Mouse (Mus musculus) forebrain, embryonic 13.5 days (tissue): ENCODE measurements around the gene Padi2. TPM values are rescaled to one million over a fixed set of nuclear protein-coding genes. Genes with fewer than 3 reads are reported as not detected.

ENCODE experiments used
- ATAC-seq: fragments of 200-750 bp; cut with Nextera tagmentation; 2 replicates; pipeline ENCODE4 v1.8.0; 2017
- H3K27ac ChIP-seq: fragments of 300-500 bp; sonication (generic); 2 replicates; pipeline ENCODE4 v1.5.1; 2015; ENCODE audit warnings: inconsistent platforms, mild to moderate bottlenecking, moderate library complexity
- H3K27me3 ChIP-seq: fragments of 300-500 bp; sonication (generic); 2 replicates; pipeline ENCODE4 v1.6.1; 2015; ENCODE audit warnings: mild to moderate bottlenecking, inconsistent platforms
- H3K36me3 ChIP-seq: fragments of 300-500 bp; sonication (generic); 2 replicates; pipeline ENCODE4 v1.6.1; 2015; ENCODE audit warnings: mild to moderate bottlenecking, inconsistent platforms; ENCODE audit not compliant: poor library complexity, severe bottlenecking
- H3K4me1 ChIP-seq: fragments of 300-500 bp; sonication (generic); 2 replicates; pipeline ENCODE4 v1.6.1; 2015; ENCODE audit warnings: inconsistent platforms
- H3K4me2 ChIP-seq: fragments of 300-500 bp; sonication (generic); 2 replicates; pipeline ENCODE4 v1.6.1; 2015; ENCODE audit warnings: inconsistent platforms, mild to moderate bottlenecking, moderate library complexity
- H3K4me3 ChIP-seq: fragments of 300-500 bp; sonication (generic); 2 replicates; pipeline ENCODE4 v1.5.1; 2015; ENCODE audit warnings: mild to moderate bottlenecking, inconsistent platforms
- H3K9ac ChIP-seq: fragments of 300-500 bp; sonication (generic); 2 replicates; pipeline ENCODE4 v1.6.1; 2015; ENCODE audit warnings: mild to moderate bottlenecking, inconsistent platforms
- H3K9me3 ChIP-seq: fragments of 300-500 bp; sonication (generic); replicated peaks from 2 replicates; pipeline ENCODE4 v1.6.1; 2016; ENCODE audit warnings: inconsistent platforms
- WGBS: fragments of 180-500 bp; shearing (Covaris S2); methylation state at CpG from one replicate; pipeline ENCODE4 v1.1.7; 2015; 5-methylcytosine and 5-hydroxymethylcytosine counted together
- polyA plus RNA-seq: library from polyadenylated mRNA; unstranded; fragments of >200 nt; fragmentation: Nextera tagmentation; extraction: Ambion mirVana; gene quantifications from 2 replicates; pipeline ENCODE4 v1.2.1, GENCODE M21; 2015

Gene Padi2
- polyA plus RNA-seq, 1 experiment from 2014 or later, result 0.12 TPM

- Histone ChIP-seq H3K36me3 (no peaks in the 10 kb centered on the region), H3K27ac (no peak overlapping the region), H3K4me1 (peaks cover 7% of the 10 kb centered on the region; the same call in 1 of the 2 replicates), H3K9ac (no peak overlapping the region), H3K9me3 (no peaks in the 10 kb centered on the region), H3K4me2 (no peak overlapping the region), H3K27me3 (no peaks in the 10 kb centered on the region), H3K4me3 (no peak overlapping the region)
- no peak for ATAC-seq
- WGBS, result 61% methylated on average over 8 of the region's 8 CpGs
Observed at GRCm38 (mm10) chr4:140929745-140930144, 23.6 kb downstream of the Padi2 start.

GRCm38 (mm10) chr4:140930900-140931470 lies 24.8 kb downstream of the Padi2 start:
- Histone ChIP-seq H3K36me3 (no peaks in the 10 kb centered on the region), H3K4me2 (no peak overlapping the region), H3K4me1 (peaks cover 7% of the 10 kb centered on the region; the same call in 1 of the 2 replicates), H3K9me3 (no peaks in the 10 kb centered on the region), H3K27ac (no peak overlapping the region), H3K9ac (no peak overlapping the region), H3K27me3 (no peaks in the 10 kb centered on the region), H3K4me3 (no peak overlapping the region)
- ATAC-seq, result no peak
- 71% methylated on average over 10 of the region's 10 CpGs for WGBS

DNA sequence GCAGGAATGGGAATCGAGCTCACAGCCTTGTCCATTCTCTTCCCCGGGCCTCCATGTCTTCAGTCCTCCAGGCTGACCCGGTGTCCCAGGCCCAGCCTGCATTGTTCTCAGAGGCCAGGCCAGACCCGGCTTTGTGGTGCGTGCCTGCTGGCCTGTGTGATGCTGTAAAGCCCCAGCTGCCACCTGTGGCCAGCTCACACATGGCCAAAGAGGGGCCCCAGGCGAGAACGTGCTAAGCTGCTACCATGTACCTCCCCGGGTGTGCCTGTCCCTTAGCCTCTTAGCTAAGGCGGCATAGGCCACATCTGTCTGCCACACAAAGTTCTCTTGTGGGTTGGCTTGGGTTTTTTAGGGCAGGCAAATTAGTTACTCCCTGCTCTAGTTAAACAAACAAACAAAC lies 29.5 kb downstream of the Padi2 start:
- H3K36me3 ChIP-seq, result no peaks in the 10 kb centered on the region
- H3K9me3 ChIP-seq, result peaks cover 11% of the 10 kb centered on the region
- H3K9ac ChIP-seq, result no peak overlapping the region
- H3K4me3 ChIP-seq, result no peak overlapping the region
- 75% methylated on average over 9 of the region's 9 CpGs for WGBS
- H3K4me1 ChIP-seq, result no peaks in the 10 kb centered on the region
- no peak overlapping the region for H3K27ac ChIP-seq
- no peak for ATAC-seq
- H3K4me2 ChIP-seq, result no peak overlapping the region
- H3K27me3 ChIP-seq, result no peaks in the 10 kb centered on the region

DNA sequence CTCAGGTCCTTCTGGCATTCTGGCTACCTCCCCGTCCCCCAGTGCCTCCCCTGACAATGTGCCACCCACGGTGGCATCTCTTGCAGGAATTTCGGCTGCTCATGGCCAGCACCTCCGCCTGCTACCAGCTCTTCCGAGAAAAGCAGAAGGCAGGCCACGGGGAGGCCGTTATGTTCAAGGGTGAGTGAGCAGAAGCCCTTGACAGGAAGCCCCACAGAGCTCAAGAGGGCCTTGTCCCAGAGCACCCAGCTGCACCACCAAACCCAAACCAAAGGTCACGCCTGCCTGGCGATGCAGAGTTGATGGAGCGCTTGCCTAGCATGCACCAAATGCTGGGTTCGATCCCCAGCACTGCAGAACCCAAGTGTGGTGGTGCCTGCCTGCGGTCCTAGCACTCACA lies 38.2 kb downstream of the Padi2 start:
- ATAC-seq, result no peak
- Histone ChIP-seq H3K4me3 (no peak overlapping the region), H3K36me3 (no peaks in the 10 kb centered on the region), H3K9me3 (no peaks in the 10 kb centered on the region), H3K4me1 (no peaks in the 10 kb centered on the region), H3K4me2 (no peak overlapping the region), H3K27me3 (no peaks in the 10 kb centered on the region), H3K9ac (no peak overlapping the region), H3K27ac (no peak overlapping the region)
- whole genome bisulfite sequencing, result 94% methylated on average over 12 of the region's 12 CpGs

DNA sequence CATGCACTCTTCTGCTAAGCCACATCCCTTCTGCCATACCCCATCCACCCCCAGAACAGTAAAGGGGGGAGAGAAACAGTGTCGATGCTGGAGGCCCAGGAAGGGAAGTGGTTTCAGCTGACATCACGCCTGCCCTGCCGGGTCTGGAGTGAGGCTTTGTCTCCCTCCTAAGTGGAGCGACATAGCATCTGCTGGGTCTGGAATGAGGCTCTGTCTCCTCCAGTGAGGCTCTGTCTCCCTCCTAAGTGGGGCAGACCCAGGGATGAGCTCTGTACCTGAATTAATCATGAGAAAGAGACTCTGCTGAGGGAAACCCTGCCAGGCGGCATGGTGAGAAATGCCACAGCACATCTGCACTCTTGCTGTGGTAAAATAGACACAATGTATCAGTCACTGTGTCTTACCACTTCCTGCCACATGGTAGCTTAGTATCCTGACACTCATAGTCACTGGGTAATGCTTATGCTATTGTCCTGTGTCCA lies 38.9 kb downstream of the Padi2 start:
- Histone ChIP-seq H3K27ac (no peak overlapping the region), H3K9me3 (no peaks in the 10 kb centered on the region), H3K36me3 (no peaks in the 10 kb centered on the region), H3K4me1 (no peaks in the 10 kb centered on the region), H3K9ac (no peak overlapping the region), H3K27me3 (no peaks in the 10 kb centered on the region), H3K4me3 (no peak overlapping the region), H3K4me2 (no peak overlapping the region)
- ATAC-seq, result no peak
- 81% methylated on average over 5 of the region's 5 CpGs for WGBS

DNA sequence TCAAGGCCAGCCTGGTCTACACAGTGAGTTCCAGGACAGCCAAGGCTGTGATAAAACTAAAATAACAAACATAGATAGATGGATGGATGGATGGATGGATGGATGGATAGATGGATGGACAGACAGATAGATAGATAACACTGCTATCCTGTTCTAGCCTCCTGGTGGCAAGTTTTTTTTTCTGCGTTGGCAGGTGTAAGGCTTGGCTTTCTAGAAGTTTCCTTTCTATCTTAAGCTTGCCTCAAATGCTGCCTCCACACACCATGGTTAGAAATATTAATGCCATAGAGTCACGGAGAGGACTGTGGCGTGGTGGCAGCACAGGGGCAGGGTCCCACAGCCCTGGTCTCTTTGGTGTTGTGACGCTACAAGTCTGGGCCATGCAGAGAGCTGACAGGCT lies 39.4 kb downstream of the Padi2 start:
- Histone ChIP-seq H3K36me3 (no peaks in the 10 kb centered on the region), H3K27me3 (no peaks in the 10 kb centered on the region), H3K9me3 (no peaks in the 10 kb centered on the region), H3K27ac (no peak overlapping the region), H3K4me3 (no peak overlapping the region), H3K4me2 (no peak overlapping the region), H3K4me1 (no peaks in the 10 kb centered on the region), H3K9ac (no peak overlapping the region)
- ATAC-seq, result no peak
- 98% methylated on average over 4 of the region's 4 CpGs for WGBS

DNA sequence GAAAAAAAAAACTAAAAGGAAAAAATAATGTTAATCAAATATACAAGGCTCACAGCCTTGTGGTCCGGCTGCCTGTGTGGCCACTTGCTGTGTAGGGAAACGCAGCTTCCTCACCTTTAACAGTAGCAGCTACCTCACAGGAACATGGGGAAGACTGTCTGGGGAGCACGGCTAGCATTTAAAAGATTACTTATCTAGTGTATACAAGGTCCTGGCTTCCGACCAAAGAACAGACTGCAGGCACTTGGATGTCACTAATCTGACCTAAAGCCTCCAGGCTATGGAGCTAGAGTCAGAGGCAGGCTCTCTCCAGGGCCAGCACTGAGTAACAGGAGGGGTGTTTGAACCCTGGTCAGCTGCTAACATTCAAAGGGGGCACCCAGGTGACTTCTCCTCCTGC lies 39.9 kb downstream of the Padi2 start:
- Histone ChIP-seq H3K27ac (no peak overlapping the region), H3K4me1 (no peaks in the 10 kb centered on the region), H3K4me2 (no peak overlapping the region), H3K9ac (no peak overlapping the region), H3K36me3 (no peaks in the 10 kb centered on the region), H3K4me3 (no peak overlapping the region), H3K27me3 (no peaks in the 10 kb centered on the region), H3K9me3 (no peaks in the 10 kb centered on the region)
- WGBS, result 84% methylated on average over 4 of the region's 4 CpGs
- no peak for ATAC-seq

- Histone ChIP-seq H3K4me1 (no peaks in the 10 kb centered on the region), H3K9ac (no peak overlapping the region), H3K36me3 (no peaks in the 10 kb centered on the region), H3K4me2 (no peak overlapping the region), H3K9me3 (no peaks in the 10 kb centered on the region), H3K27me3 (no peaks in the 10 kb centered on the region), H3K4me3 (no peak overlapping the region), H3K27ac (no peak overlapping the region)
- no peak for ATAC-seq
- 77% methylated on average over 14 of the region's 14 CpGs for WGBS
Observed at GRCm38 (mm10) chr4:140946580-140947205, 40.5 kb downstream of the Padi2 start.

DNA sequence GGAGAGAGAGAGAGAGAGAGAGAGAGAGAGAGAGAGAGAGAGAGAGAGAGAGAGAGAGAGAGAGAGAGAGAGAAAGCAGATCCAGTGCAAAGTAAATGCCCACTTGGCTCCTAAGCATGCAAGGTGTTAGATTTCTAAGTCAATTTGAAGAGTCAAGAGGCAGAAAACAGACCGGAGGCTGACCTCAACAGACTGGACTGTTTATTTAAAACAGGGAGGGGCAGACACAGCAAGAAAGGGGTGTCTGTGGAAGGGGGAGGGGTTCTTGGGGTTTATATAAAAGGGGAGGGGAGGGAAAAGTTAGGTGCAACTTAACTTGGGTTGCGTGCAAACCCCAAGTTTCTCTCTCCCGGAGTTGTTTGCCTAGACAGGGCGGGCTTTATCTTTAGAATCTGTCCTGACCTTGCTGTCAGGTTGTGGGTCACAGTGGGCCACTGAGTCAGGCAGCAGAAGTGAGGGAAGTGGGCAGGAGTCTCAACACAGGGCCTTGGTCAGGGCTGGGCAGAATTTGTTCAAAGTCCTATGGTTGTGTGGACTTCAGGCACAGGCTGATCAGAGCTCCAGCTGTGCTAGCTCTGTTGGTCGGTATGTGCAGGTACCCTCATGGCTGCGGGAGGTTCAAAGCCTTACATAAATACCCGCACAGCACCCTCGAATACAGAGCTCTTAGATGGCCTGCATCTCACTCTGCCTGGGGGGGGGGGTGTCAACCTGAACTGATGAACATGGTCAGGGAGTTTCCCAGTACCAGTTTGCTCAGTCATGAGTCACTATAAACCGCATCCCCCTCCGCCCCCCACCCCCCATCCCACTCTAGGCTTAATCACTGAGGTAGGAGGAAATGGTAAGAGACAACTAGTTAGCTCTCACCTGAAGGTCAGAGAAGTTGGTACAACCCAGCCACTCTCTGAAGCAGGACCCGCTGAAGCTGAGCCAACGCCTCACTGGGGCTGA lies 41.6 kb downstream of the Padi2 start:
- no peak overlapping the region for H3K9ac ChIP-seq
- no peak overlapping the region for H3K27ac ChIP-seq
- ATAC-seq, result no peak
- no peak overlapping the region for H3K4me3 ChIP-seq
- 87% methylated on average over 12 of the region's 12 CpGs for WGBS
- no peak overlapping the region for H3K4me2 ChIP-seq
- no peaks in the 10 kb centered on the region for H3K27me3 ChIP-seq
- no peaks in the 10 kb centered on the region for H3K36me3 ChIP-seq
- H3K9me3 ChIP-seq, result no peaks in the 10 kb centered on the region
- no peaks in the 10 kb centered on the region for H3K4me1 ChIP-seq

DNA sequence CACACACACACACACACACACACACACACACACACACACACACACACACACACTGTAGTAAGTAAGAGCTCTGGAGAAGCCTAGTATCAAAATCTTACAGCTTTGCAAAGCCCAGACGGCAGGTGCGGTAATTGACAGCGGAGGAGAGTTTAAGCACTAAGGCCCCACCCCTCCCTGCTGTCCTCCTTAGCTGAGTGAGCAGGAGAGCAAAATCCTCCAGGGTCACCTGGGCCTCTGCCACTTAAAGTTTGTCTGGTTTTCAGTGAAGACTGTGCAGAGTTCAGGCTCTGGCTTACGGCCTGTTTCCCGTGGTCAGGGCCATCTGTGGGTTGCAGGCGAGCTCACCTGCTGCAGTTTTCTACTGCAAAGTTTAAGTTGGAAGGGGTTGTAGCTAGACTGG lies 42.3 kb downstream of the Padi2 start:
- Histone ChIP-seq H3K4me1 (no peaks in the 10 kb centered on the region), H3K4me2 (no peak overlapping the region), H3K36me3 (no peaks in the 10 kb centered on the region), H3K27me3 (no peaks in the 10 kb centered on the region), H3K27ac (no peak overlapping the region), H3K4me3 (no peak overlapping the region), H3K9me3 (no peaks in the 10 kb centered on the region), H3K9ac (no peak overlapping the region)
- WGBS, result 88% methylated on average over 6 of the region's 6 CpGs
- no peak for ATAC-seq

GRCm38 (mm10) chr4:140949052-140949451 lies 42.9 kb downstream of the Padi2 start:
- no peaks in the 10 kb centered on the region for H3K9me3 ChIP-seq
- H3K36me3 ChIP-seq, result no peaks in the 10 kb centered on the region
- no peak overlapping the region for H3K27ac ChIP-seq
- H3K27me3 ChIP-seq, result no peaks in the 10 kb centered on the region
- no peak overlapping the region for H3K9ac ChIP-seq
- H3K4me2 ChIP-seq, result no peak overlapping the region
- WGBS, result 86% methylated on average over 8 of the region's 8 CpGs
- no peaks in the 10 kb centered on the region for H3K4me1 ChIP-seq
- no peak overlapping the region for H3K4me3 ChIP-seq
- ATAC-seq, result no peak

GRCm38 (mm10) chr4:140949616-140950015 lies 43.5 kb downstream of the Padi2 start:
- H3K27me3 ChIP-seq, result no peaks in the 10 kb centered on the region
- H3K36me3 ChIP-seq, result no peaks in the 10 kb centered on the region
- H3K9me3 ChIP-seq, result no peaks in the 10 kb centered on the region
- no peak overlapping the region for H3K27ac ChIP-seq
- no peak overlapping the region for H3K4me2 ChIP-seq
- WGBS, result 90% methylated on average over 16 of the region's 16 CpGs
- no peak overlapping the region for H3K4me3 ChIP-seq
- H3K4me1 ChIP-seq, result no peaks in the 10 kb centered on the region
- no peak for ATAC-seq
- no peak overlapping the region for H3K9ac ChIP-seq
